Comparison of ENCODE assay signal across 19 mouse cellular contexts in the genomic region with DNA sequence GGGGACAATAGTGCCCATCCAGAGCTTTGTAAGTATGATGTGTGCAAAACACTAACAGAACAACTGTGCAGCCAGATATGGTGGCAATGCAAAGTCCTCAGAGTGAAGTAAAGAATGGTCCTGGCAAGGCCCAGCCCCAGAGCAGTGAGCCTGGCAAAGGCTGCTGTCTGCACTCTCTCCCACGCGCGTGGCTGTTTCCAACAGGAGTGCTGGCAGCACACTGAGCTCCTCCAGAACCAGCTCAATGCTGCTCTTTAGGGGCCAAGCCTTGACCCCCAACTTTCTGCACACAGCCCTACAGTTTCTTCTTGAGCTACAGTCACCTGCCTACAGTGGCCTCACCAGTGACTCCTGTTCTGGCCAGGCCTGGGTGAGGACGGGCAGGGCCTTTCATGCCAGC.
"Had no signal": no experiment of that assay in that cellular context is flagged by ENCODE, and none has a peak within 500 bp of the region (broad histone marks: within the 10 kb centered on the region; RNA-seq: fewer than 3 reads in every experiment).

No protein-coding gene starts in this region.

- ATAC-seq: liver, embryonic 12.5 days had no signal

- H3K9ac ChIP-seq: kidney, embryonic 15.5 days; limb, embryonic 13.5 days; liver, embryonic 12.5 days; liver, embryonic 15.5 days; stomach, embryonic 15.5 days had no signal

- H3K4me1 ChIP-seq: kidney, embryonic 15.5 days; limb, embryonic 13.5 days; liver, embryonic 12.5 days; liver, embryonic 15.5 days; stomach, embryonic 15.5 days had no signal

- DNase-seq: kidney, postnatal 10 days; layer of hippocampus, adult 9-11 months; left cerebral cortex, postnatal 4 days; liver; lung, adult 2 months; lung, postnatal 14 days; lung, postnatal 4 days; midbrain, embryonic 14.5 days; right cerebral cortex, postnatal 14 days; spleen, adult 18-20 months; thymus, adult 2 months; thymus, postnatal 14 days; thymus, postnatal 4 days had no signal

- H3K4me2 ChIP-seq: kidney, embryonic 15.5 days; limb, embryonic 13.5 days; liver, embryonic 12.5 days; liver, embryonic 15.5 days; midbrain, embryonic 11.5 days; stomach, embryonic 15.5 days had no signal

- H3K27ac ChIP-seq: kidney, embryonic 15.5 days; limb, embryonic 13.5 days; liver, embryonic 12.5 days; liver, embryonic 15.5 days; stomach, embryonic 15.5 days had no signal

- H3K9me3 ChIP-seq: kidney, embryonic 15.5 days; limb, embryonic 13.5 days; liver, embryonic 12.5 days; liver, embryonic 15.5 days; stomach, embryonic 15.5 days had no signal

- H3K4me3 ChIP-seq: kidney, embryonic 15.5 days; limb, embryonic 13.5 days; liver, embryonic 12.5 days; liver, embryonic 15.5 days; stomach, embryonic 15.5 days had no signal

- H3K27me3 ChIP-seq: kidney, embryonic 15.5 days; limb, embryonic 13.5 days; liver, embryonic 12.5 days; liver, embryonic 15.5 days; stomach, embryonic 15.5 days had no signal
